Mouse (Mus musculus): ENCODE results near the gene Olfr1411.
A peak's percentile ranks its signal among the peaks of the same experiment; 100 is the strongest.

Olfr1411 gene

DNA sequence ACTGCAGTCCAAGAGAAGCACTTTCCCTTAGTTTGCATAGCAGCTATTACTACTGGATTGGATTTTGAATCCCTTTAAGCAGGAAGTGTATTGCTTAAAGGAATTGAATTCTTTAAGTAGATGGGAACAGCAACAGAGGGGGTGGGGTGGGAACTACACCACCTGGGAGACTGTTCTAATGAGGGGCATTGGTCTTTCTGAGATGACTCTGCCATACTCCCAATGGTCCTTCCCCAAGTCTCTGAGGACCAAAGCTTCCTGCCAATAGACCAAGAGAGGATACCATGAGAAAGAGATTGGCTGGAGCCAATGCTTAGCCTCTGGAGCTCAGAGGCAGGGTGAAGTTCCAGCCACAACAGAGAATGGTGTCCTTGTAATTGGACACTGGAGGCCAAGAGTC, at the start of gene Olfr1411:
Gene Olfr1411 (plus strand): TSS at position 301 of the 400 bp plus-strand sequence.
- DNase-seq = no peak

DNA sequence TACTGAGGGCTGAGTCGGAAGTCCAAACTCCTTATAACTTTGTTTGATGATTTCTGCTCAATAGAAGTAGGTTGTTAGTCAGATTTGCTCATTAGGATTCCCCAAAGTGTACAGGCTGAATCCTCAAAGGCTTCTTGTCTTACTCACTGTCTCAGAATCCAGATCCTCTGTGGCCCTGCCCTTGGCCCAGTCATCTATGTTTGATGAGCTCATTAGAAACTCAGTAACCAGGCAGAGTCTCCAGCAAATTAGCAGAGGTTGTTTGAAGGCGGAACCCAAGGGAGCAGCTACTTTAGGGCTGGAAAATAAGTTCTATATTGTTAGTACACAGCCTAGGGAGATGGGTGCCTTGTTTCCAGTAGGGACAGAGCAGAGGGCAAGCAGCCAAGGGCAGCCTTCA, 48.3 kb upstream of the Olfr1411 start:
- DNase-seq = no peak

DNA sequence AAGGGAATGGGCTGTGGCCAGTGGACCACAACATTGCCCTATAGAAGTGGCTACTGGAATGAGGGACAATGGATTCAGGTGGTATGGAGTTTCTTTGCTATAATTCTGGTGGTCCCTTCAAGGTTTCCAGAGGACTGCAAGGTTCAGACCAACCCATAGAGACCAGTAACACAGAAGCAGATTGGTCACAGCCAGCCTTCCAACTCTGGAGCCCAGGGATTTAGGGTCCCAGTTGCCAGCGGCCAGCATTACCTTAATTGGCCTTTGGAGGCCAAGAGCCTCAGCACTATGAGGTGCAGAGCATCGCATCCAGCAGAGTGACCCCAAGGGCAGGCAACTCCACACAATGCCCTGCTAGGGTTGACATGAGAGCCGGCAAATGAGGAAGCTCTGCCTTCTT, 23.2 kb upstream of the Olfr1411 start, which contains the start of gene Olfr1413:
Gene Olfr1413 (plus strand): TSS at position 301 of the 400 bp plus-strand sequence.
- no peak for DNase-seq

GRCm38 (mm10) chr1:92585479-92585878, 8.7 kb upstream of the Olfr1411 start, which contains the start of gene Olfr1412:
Olfr1412 (plus strand) TSS chr1:92585779.
- no peak for DNase-seq

DNA sequence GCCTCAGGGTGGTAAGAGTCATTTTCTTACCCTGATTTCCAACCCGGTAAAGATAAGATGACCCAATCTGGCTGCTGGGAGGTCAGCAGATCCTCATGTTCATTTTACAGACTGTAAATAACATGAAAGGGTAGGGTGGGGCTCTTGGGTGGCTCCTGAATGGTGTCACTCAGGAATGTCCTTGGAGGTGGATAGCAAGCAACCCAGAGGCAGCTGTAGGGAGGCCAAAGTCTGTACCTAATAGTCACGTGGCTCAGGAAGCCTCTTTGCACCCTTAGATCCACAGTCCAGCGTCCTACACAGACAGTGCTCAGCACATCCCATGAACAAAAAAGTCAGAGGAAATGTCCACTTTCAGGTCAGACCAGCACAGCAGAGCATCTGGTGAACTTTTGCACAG, 1.8 kb downstream of the Olfr1411 start:
- DNase-seq = no peak

DNA sequence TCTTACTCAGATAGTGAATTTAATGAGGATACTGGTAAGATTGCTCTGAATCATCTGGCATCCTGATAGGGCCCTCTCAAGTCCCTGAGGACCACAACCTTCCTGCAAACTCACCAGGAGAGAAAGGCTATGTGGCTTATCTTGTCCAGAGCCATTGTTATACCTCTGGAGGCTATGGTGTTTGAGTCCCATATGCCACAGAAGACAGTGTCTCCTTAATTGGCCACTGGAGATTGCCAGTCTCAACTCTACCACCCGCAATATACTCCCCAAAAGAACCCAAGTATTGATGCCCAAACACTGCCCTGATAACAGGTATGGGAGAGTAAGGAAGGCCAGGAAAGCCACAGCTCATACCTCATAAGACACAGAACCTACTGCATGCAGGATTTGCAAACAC, 11.3 kb downstream of the Olfr1411 start, which contains the start of gene Olfr1410:
Gene Olfr1410 (plus strand): TSS at position 301 of the 400 bp plus-strand sequence.
- no peak for DNase-seq

DNA sequence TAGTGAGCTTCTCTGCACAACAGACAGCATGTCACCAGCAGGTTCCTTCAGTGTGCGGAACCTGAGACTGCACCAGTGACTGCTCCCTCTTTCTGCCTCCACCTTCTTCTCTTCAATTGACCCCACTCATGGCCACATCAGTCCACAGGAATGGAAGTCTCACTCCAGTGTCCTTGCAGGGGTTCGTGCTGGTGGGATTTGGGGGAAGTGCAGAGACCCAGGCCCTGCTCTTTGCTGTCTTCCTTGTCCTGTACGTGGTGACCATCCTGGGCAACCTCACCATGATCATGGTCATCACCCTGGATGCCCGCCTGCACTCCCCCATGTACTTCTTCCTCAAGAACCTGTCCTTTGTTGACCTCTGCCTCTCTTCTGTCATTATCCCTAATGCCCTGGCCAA, 13.5 kb downstream of the Olfr1411 start:
- DNase-seq = no peak

GRCm38 (mm10) chr1:92611008-92611407, 16.8 kb downstream of the Olfr1411 start:
- DNase-seq = peak in 1 of 2 experiments; percentile 7

DNA sequence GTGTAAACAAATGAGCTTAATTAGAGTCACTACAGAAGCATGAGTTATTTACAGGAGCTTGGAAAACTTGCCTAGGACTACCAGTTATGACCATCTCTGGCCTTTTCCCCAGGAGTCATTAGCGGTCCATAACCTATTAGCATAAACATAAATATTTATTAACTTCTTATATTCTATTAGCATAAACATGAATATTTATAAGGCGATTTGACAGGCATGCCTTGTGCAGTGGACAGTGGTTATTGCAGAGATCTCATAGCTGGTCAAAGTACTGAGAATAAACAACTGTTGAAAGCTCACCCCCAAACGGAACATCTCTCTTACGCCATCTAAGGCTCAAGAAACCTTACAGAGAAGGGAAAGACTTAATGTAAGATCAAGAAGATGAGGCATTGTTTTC, 19.0 kb downstream of the Olfr1411 start:
- no peak for DNase-seq

DNA sequence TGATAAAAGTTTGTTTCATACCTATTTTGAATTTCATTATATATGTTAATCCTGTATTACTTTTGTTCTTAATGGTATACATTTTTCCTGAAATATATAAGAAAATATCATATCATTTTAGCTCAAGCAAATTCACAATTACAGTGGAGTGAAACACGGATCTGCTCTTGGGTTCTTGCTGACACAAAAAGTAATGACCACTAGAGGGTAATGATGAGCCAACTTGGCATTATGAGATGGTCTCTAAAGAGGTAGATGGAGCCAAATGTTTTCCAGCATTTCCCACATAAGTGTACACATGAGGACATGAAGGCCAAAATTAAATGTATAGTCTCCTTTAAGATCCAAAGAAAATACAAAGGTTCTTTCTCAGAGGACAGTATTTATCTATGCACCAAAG, 20.3 kb downstream of the Olfr1411 start:
- DNase-seq = no peak

DNA sequence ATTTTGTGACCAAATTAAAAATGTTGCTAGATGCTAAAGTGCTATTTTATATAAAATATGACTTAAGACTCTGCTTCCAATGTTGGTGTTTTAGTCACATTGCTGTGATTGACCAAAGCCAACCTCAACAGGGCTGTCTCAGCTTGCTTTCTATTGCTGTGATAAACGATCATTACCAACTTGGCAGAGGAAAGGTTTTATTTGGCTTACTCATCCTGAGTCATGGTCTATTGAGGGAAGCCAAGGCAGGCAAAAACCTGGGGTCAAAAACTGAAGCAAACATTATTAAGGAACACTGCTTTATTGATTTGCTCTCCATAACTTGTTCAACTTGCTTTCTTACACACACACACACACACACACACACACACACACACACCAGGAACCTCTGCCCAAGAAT, 21.8 kb downstream of the Olfr1411 start:
- no peak for DNase-seq

DNA sequence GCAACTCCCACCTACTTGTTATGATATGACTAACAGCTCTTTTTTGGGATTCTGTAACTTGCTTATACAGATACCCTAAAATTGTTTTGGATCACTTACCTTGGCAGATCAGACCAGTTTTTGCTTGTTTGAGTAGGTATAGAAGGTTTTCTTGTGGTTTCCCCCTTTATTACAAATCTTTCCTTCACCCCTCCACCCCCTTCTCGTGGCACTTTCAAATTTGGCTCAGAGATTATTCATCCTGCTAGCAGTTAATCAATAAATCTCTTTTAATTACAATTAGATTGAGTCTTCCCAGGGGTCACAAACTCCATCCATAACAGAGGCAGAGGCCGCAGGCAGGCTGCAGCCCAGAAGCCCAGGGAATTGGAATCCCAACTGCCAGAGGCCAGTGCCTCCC, 23.3 kb downstream of the Olfr1411 start, which contains the start of gene Olfr12:
Gene Olfr12 (plus strand): TSS at position 301 of the 400 bp plus-strand sequence.
- DNase-seq = no peak

DNA sequence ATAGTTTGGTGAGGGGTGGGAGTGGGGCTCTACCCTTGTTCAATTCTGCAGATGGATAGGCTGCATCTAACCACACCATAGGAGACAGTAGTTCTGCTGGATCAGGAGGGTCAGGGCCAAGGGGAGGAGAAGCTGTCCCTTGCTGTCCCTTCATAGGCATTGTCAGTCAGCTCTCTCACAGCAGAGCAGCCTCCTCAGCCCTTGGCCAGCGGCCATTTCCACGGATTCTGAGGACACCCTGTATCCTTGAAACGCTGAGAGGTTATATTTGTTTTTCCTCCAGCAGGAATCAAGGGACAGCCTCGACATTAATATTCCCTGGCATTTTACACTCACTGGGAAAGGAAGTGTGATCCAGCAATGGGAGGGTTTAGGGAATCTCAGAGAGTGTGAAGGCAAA, 24.1 kb downstream of the Olfr1411 start:
- no peak for DNase-seq

- no peak for DNase-seq
These were observed 34.0 kb downstream of the Olfr1411 start for GRCm38 (mm10) chr1:92628227-92628626.

- no peak for DNase-seq
These were observed 38.0 kb downstream of the Olfr1411 start for GRCm38 (mm10) chr1:92632196-92632595.

- DNase-seq = no peak
These were observed 38.7 kb downstream of the Olfr1411 start for GRCm38 (mm10) chr1:92632948-92633347.

GRCm38 (mm10) chr1:92633726-92634125, 39.5 kb downstream of the Olfr1411 start:
- DNase-seq = no peak

GRCm38 (mm10) chr1:92634569-92634968, 40.4 kb downstream of the Olfr1411 start:
- DNase-seq = no peak

- DNase-seq = no peak
These were observed 40.9 kb downstream of the Olfr1411 start for GRCm38 (mm10) chr1:92634976-92635599.

DNA sequence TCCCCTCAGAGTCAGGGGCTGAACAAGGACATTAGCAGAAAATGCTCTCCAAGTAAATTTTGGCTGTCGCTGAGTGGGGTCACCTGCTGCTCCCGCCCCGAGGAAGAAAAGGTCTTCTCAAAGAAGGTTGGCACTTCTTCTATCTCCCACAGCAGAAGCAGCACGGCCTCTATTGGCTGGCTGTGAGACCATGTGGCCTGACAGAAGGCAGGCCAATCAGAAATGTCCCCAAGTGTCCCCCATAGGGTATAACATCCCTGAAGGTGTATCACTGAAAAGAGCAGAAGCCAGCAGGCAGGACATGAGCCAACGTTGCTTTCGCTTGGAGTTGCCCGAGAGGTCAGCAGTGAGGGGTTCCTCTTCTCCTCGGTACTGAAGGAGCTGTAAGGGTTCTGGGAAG, 41.8 kb downstream of the Olfr1411 start:
- peak in 1 of 2 experiments; percentile 1 for DNase-seq

GRCm38 (mm10) chr1:92636676-92637075, 42.5 kb downstream of the Olfr1411 start:
- DNase-seq = no peak

- peak in 1 of 2 experiments; percentile 1 for DNase-seq
These were observed 43.4 kb downstream of the Olfr1411 start for GRCm38 (mm10) chr1:92637501-92638172.

DNA sequence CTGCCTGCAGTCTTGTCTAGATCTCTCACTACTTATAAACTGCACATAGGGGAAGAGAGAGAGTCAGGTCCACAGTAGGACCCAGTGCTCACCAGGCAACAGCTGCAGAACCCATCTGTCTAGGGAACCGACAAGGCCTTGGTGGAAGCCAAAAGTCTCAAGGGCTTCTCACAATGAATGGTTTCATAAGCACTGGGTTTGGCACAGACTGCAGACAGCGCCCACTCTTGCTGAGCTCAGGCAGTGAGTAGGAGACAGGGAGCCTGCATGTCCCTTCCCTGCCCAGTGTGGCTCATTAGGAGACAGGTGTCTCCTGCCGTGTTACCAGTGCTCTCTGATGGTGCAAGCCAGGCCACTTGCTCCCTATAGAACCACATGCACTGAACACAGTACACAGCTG, 44.0 kb downstream of the Olfr1411 start:
- DNase-seq = peak in 1 of 2 experiments; percentile 1

DNA sequence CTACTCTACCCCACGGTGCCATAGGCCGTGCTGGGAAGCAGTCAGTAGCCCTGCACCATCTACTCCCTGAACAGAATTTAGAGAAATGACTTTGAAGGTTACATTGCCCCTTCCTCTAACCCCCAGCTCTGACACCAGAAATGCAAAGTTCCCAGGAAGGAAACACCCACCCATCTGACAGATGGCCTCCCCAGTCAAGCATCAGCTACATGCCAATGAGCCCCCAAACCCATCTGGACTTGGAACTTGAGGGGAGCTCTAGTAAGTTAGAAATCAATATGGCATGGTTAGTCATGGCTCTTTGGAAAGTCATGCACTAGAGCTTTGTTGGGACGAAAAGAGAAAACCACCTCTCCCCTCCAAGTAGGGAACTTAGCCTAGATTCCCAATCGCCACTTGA, 44.5 kb downstream of the Olfr1411 start:
- no peak for DNase-seq
